Mouse (Mus musculus) neural tube, embryonic 12.5 days (tissue): ENCODE results near the gene Emx1. TPM values are rescaled to one million over a fixed set of nuclear protein-coding genes. Genes with fewer than 3 reads are reported as not detected.
A peak's percentile ranks its signal among the peaks of the same experiment; 100 is the strongest.

ENCODE experiments used
- ATAC-seq: fragments of 200-750 bp; cut with Nextera tagmentation; 2 replicates; pipeline ENCODE4 v1.8.0; 2017; ENCODE audit warnings: low read depth, mild to moderate bottlenecking, moderate TSS enrichment, moderate library complexity; ENCODE audit not compliant: low FRiP score
- H3K27ac ChIP-seq: fragments of 300-500 bp; sonication (generic); 2 replicates; pipeline ENCODE4 v1.5.1; 2016
- H3K27me3 ChIP-seq: fragments of 300-500 bp; sonication (generic); replicated peaks from 2 replicates; pipeline ENCODE4 v1.6.1; 2016; ENCODE audit warnings: mild to moderate bottlenecking
- H3K36me3 ChIP-seq: fragments of 300-500 bp; sonication (generic); 2 replicates; pipeline ENCODE4 v1.6.1; 2016; ENCODE audit warnings: mild to moderate bottlenecking
- H3K4me1 ChIP-seq: fragments of 300-500 bp; sonication (generic); 2 replicates; pipeline ENCODE4 v1.6.1; 2016
- H3K4me2 ChIP-seq: fragments of 300-500 bp; sonication (generic); replicated peaks from 2 replicates; pipeline ENCODE4 v1.6.1; 2016; ENCODE audit warnings: mild to moderate bottlenecking
- H3K4me3 ChIP-seq: fragments of 300-500 bp; sonication (generic); 2 replicates; pipeline ENCODE4 v1.5.1; 2016
- H3K9ac ChIP-seq: fragments of 300-500 bp; sonication (generic); 2 replicates; pipeline ENCODE4 v1.6.1; 2016; ENCODE audit warnings: mild to moderate bottlenecking
- H3K9me3 ChIP-seq: fragments of 300-500 bp; sonication (generic); 2 replicates; pipeline ENCODE4 v1.6.1; 2016; ENCODE audit warnings: mild to moderate bottlenecking
- WGBS: fragments of 180-500 bp; shearing (Covaris S2); methylation state at CpG from one replicate; pipeline ENCODE4 v1.1.7; 2016; 5-methylcytosine and 5-hydroxymethylcytosine counted together
- polyA plus RNA-seq: library from polyadenylated mRNA; unstranded; fragments of >200 nt; fragmentation: Nextera tagmentation; extraction: Ambion mirVana; gene quantifications from 2 replicates; pipeline ENCODE4 v1.2.1, GENCODE M21; 2016

The Emx1 gene
- polyA plus RNA-seq, 1 experiment from 2014 or later, result 0.16 TPM

- Histone ChIP-seq H3K27me3 (no peaks in the 10 kb centered on the region), H3K4me2 (no peak overlapping the region), H3K9ac (no peak overlapping the region), H3K4me3 (no peak overlapping the region), H3K4me1 (no peaks in the 10 kb centered on the region), H3K36me3 (no peaks in the 10 kb centered on the region), H3K9me3 (no peaks in the 10 kb centered on the region), H3K27ac (no peak overlapping the region)
- ATAC-seq, result no peak; the same call in 1 of the 2 replicates
- 47% methylated on average over 4 of the region's 4 CpGs for WGBS
Observed at GRCm38 (mm10) chr6:85160201-85160923, 26.9 kb upstream of the Emx1 start.

- H3K4me1 ChIP-seq, result no peaks in the 10 kb centered on the region
- H3K36me3 ChIP-seq, result no peaks in the 10 kb centered on the region
- no peak overlapping the region for H3K27ac ChIP-seq
- no peak overlapping the region for H3K4me3 ChIP-seq
- 56% methylated on average over 11 of the region's 11 CpGs for WGBS
- H3K9ac ChIP-seq, result no peak overlapping the region
- peaks cover 2% of the 10 kb centered on the region; the same call in 1 of the 2 replicates for H3K27me3 ChIP-seq
- H3K9me3 ChIP-seq, result no peaks in the 10 kb centered on the region
- no peak overlapping the region for H3K4me2 ChIP-seq
- no peak for ATAC-seq
Observed at GRCm38 (mm10) chr6:85165440-85165921, 21.8 kb upstream of the Emx1 start.

DNA sequence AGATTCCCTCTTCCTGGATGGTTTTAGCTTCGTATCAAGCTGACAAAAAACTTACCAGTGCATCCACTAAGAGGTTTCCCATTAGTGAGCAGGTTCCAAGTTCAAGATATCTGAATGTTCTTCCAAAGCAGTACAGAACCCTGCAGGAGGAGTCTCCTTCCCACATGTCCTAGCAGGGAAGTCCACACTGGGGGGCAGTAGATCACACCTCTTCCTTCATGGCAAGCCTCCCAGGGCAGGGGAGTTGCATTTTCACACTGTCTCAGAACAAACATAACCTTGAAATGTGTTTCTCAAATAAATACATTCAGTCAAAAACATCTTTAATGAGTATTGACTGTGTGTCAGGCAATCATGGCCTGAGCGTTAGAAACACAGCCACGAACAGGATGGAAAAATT is 7.7 kb upstream of the Emx1 start:
- no peak overlapping the region for H3K4me3 ChIP-seq
- ATAC-seq, result no peak
- H3K4me1 ChIP-seq, result no peaks in the 10 kb centered on the region
- 82% methylated on average over 3 of the region's 3 CpGs for WGBS
- no peak overlapping the region for H3K4me2 ChIP-seq
- H3K27me3 ChIP-seq, result peaks cover 14% of the 10 kb centered on the region
- H3K27ac ChIP-seq, result no peak overlapping the region
- no peak overlapping the region for H3K9ac ChIP-seq
- H3K9me3 ChIP-seq, result no peaks in the 10 kb centered on the region
- H3K36me3 ChIP-seq, result no peaks in the 10 kb centered on the region

DNA sequence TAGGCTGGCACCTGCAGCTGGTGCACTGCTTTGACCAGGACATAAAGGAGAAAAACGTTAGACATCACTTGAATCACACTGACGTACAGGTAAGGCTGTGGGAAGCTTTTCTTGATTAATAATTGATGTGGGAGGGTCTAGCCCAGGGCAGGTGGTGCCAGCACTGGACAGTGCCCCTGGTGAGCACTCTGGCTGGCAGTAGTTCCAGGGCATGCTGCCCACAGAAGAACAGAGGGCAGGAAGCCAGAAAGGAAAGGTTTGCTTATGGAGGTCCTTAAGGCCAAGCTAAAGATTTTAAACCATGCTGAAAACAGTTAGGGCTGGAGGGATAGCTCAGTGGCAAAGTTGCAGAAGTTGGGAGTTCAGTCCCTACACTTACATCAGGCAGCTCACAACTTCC is 7.2 kb upstream of the Emx1 start:
- no peak overlapping the region for H3K9ac ChIP-seq
- H3K4me1 ChIP-seq, result no peaks in the 10 kb centered on the region
- no peaks in the 10 kb centered on the region for H3K9me3 ChIP-seq
- H3K27me3 ChIP-seq, result peaks cover 17% of the 10 kb centered on the region
- no peak for ATAC-seq
- no peak overlapping the region for H3K4me3 ChIP-seq
- no peak overlapping the region for H3K4me2 ChIP-seq
- no peak overlapping the region for H3K27ac ChIP-seq
- no peaks in the 10 kb centered on the region for H3K36me3 ChIP-seq
- WGBS, result 77% methylated on average over 2 of the region's 2 CpGs

GRCm38 (mm10) chr6:85183951-85184350 is 3.3 kb upstream of the Emx1 start:
- Histone ChIP-seq H3K27me3 (peaks cover 55% of the 10 kb centered on the region), H3K9ac (no peak overlapping the region), H3K36me3 (no peaks in the 10 kb centered on the region), H3K4me1 (peaks cover 15% of the 10 kb centered on the region), H3K9me3 (no peaks in the 10 kb centered on the region), H3K27ac (no peak overlapping the region), H3K4me2 (no peak overlapping the region), H3K4me3 (no peak overlapping the region)
- no peak for ATAC-seq
- WGBS, result 54% methylated on average over 3 of the region's 3 CpGs

DNA sequence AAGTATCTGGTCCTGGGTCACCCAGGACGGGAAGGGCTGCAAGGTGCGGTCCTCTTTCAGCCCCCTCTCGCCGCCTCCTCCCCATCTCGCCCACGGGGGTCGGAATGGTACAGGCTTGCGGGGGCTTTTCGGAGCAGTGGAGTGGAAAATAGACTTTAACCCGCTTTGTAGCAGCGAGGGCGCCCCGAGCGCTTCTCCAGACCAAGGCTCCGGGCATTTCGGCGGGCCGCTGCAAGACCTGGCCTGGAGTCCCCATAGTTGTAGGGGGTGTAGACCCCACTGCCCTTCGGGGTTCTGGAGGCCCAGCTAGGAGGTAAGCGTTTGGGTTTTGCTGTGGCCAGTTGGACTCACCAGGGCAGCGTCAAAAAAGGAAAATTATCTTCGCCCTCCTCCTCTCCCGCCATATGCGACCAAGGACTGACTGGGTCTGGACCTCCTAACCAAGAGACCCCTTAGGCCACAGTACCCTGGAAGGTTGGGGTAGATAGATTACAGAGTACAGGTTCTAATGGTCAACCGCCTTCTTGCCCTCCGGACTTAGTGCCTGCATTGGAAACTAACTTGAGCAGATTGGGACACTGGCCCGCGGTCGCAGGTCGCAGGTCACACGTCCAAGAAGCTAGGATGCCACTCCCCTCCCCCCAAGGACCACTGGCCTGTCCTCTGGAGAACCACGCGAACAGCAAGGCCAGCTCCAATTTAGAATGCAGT is 1.1 kb upstream of the Emx1 start:
- Histone ChIP-seq H3K27ac (no peak overlapping the region), H3K9me3 (no peaks in the 10 kb centered on the region), H3K4me3 (no peak overlapping the region), H3K4me1 (peaks cover 28% of the 10 kb centered on the region), H3K4me2 (peak overlapping the region; percentile 29; the same call in 1 of the 2 replicates), H3K9ac (no peak overlapping the region; the same call in 1 of the 2 replicates), H3K36me3 (no peaks in the 10 kb centered on the region), H3K27me3 (peaks cover 77% of the 10 kb centered on the region)
- WGBS, result under 1% methylated on average over 33 of the region's 33 CpGs
- ATAC-seq, result no peak

DNA sequence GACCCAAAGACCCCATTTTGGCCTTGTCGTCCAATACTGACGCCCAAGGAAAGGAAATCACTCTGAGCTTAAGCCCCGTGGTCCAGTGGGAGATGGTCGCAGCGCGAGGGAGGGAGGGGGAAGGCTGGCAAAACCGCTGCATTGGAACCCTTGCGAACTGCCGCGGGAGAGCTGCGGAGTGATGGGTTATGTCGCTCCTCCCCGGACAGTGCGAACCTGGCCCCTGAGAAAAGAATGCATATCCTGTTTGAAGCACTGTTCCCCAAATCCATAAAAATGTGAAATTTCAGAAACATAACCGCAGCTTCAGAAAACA is 536 bp upstream of the Emx1 start:
- peaks cover 28% of the 10 kb centered on the region for H3K4me1 ChIP-seq
- 0 out of 2 replicates have a peak overlapping the region, but pooled peaks have one; percentile 12 for H3K4me2 ChIP-seq
- ATAC-seq, result no peak
- H3K27ac ChIP-seq, result no peak overlapping the region
- no peaks in the 10 kb centered on the region for H3K9me3 ChIP-seq
- H3K9ac ChIP-seq, result no peak overlapping the region; the same call in 1 of the 2 replicates
- no peak overlapping the region for H3K4me3 ChIP-seq
- under 1% methylated on average over 15 of the region's 15 CpGs for WGBS
- H3K36me3 ChIP-seq, result no peaks in the 10 kb centered on the region
- peaks cover 77% of the 10 kb centered on the region for H3K27me3 ChIP-seq

GRCm38 (mm10) chr6:85188256-85189110 is 1.2 kb downstream of the Emx1 start:
- ATAC-seq, result no peak
- peak overlapping the region; percentile 72 for H3K4me2 ChIP-seq
- H3K27ac ChIP-seq, result no peak overlapping the region
- no peaks in the 10 kb centered on the region for H3K36me3 ChIP-seq
- H3K4me1 ChIP-seq, result peaks cover 28% of the 10 kb centered on the region
- H3K4me3 ChIP-seq, result peak overlapping the region; percentile 35
- no peak overlapping the region for H3K9ac ChIP-seq
- H3K9me3 ChIP-seq, result no peaks in the 10 kb centered on the region
- H3K27me3 ChIP-seq, result peaks cover 94% of the 10 kb centered on the region
- WGBS, result under 1% methylated on average over 39 of the region's 39 CpGs

DNA sequence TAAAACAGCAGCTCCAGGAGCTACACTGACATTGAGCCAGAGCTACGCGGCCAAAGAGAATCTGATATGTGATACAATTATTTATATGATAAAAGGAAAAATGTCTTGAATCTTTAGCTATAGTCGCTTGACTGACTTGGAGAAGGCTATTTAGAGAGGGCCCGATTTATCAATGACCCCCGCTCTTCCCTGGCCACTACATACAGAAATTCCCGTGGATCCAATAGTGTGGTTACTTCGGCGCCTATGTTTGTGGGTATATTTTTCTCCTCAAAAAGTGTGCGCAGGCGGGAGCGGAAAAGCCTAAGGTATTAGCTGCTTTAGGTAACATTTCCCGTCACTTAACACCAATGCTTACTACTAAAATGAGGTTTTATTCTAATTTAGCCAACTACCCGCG is 2.1 kb downstream of the Emx1 start:
- H3K27me3 ChIP-seq, result peaks cover 96% of the 10 kb centered on the region
- H3K36me3 ChIP-seq, result no peaks in the 10 kb centered on the region
- no peak overlapping the region for H3K27ac ChIP-seq
- H3K9me3 ChIP-seq, result no peaks in the 10 kb centered on the region
- ATAC-seq, result no peak
- no peak overlapping the region for H3K9ac ChIP-seq
- WGBS, result 5% methylated on average over 14 of the region's 14 CpGs
- peaks cover 36% of the 10 kb centered on the region for H3K4me1 ChIP-seq
- H3K4me2 ChIP-seq, result no peak overlapping the region
- no peak overlapping the region for H3K4me3 ChIP-seq

DNA sequence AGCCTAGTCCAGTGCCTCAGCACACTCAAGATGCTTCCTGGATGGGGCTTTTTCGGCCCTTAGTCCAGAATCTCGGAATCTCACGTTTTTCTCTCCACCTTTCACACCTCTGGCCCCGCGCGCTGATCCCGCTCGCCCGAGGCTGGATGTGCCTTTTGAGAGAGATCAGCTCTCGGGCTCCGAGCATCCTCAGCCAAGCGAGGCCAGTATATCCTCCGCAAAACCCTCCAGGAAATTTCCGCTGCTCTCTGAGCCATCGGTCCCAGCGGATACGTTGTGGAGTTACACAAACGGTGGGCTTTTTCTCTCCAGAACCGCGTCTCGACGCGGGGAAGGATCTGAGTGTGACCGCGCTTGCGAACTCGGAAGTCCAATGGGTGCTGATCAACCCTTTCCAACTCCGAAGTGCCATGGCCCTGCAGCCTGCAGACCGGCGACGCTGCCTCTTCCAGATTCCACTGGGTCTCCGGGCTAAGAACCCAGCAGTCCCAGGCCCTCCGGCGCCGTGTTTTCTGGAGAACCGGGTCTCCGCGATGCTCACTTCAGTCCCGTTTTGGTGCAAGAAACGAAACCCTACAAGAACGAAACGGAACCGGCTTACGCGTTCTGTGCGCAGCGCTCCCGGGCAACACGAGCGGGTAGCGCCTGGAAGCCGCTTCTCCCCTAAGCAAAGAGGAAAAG is 2.8 kb downstream of the Emx1 start:
- ATAC-seq, result no peak
- WGBS, result under 1% methylated on average over 52 of the region's 52 CpGs
- Histone ChIP-seq H3K9me3 (no peaks in the 10 kb centered on the region), H3K36me3 (no peaks in the 10 kb centered on the region), H3K4me1 (peaks cover 36% of the 10 kb centered on the region), H3K4me3 (peak overlapping the region; percentile 15), H3K4me2 (peak overlapping the region; percentile 51), H3K27ac (no peak overlapping the region), H3K27me3 (peaks cover 98% of the 10 kb centered on the region), H3K9ac (no peak overlapping the region)

DNA sequence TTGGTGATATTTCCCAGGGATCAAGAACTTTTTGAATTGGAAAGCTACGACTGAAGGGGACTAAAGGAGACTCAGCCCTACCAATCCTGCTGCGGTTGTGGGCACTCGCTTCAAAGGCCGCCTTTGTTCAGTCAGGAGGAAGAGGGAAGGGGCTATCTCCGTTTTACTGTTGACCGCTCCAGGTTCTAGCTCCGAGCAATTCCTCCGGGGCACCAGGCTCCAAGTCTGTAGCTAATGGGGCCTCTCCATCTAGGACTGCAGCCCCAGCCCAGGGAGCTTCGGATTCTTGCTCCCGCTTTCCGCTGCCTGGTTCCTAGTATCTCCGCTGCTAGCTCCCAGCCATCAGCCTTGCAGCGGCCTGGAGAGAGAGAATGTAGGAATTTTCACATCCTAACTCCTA is 3.4 kb downstream of the Emx1 start:
- Histone ChIP-seq H3K27ac (no peak overlapping the region), H3K4me2 (peak overlapping the region; percentile 51), H3K9ac (no peak overlapping the region), H3K27me3 (peaks cover 99% of the 10 kb centered on the region), H3K36me3 (no peaks in the 10 kb centered on the region), H3K9me3 (no peaks in the 10 kb centered on the region), H3K4me1 (peaks cover 36% of the 10 kb centered on the region), H3K4me3 (peak overlapping the region; percentile 15)
- ATAC-seq, result no peak
- under 1% methylated on average over 13 of the region's 13 CpGs for WGBS
